Comparison of ENCODE assay signal across 9 mouse cellular contexts in the genomic region with DNA sequence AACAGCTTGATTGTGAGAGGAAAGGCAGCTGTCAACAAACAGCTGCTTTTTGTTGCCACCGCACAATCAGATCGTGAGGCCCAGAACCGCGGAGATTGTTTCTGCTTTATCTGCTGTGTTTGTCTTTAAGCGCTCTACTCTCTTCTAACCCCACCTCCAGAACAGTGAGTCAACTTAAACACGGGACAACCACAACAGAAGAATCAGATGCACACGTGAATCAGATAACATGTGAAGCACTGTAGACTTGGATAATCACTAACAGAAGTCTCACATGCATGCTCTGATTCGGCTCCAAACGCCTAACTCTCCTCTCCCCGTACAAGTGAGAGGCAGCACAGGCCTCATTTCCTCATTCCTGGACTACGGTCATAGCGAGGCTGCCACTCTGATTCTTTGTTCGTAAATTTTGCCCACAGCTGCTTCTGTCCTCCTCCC.
DNase-seq lines count a peak whose midpoint lies in the region; ATAC-seq and TF ChIP-seq lines count a peak whose summit lies in the region.
"Had no signal": no experiment of that assay in that cellular context is flagged by ENCODE, and none has a peak within 500 bp of the region (broad histone marks: within the 10 kb centered on the region; RNA-seq: fewer than 3 reads in every experiment).

No protein-coding gene starts in this region.

- H3K4me1 ChIP-seq in lung, embryonic 15.5 days = peaks cover 20% of the 10 kb centered on the region
- H3K4me1 ChIP-seq in lung, adult 2 months (ENCODE audit: control insufficient read depth, insufficient read depth, low read length) = peaks cover 3% of the 10 kb centered on the region
- peaks cover 35% of the 10 kb centered on the region for H3K4me1 ChIP-seq in embryonic facial prominence, embryonic 14.5 days (ENCODE audit: control insufficient read depth, insufficient read depth, low read length)

- no peak overlapping the region for H3K4me3 ChIP-seq in lung, embryonic 15.5 days
- no peak overlapping the region for H3K4me3 ChIP-seq in lung, adult 2 months (replicated peaks; ENCODE audit: extremely low read depth, low read depth, low read length)
- H3K4me3 ChIP-seq in embryonic facial prominence, embryonic 14.5 days (ENCODE audit: low read depth, low read length) = no peak overlapping the region

- no peak for TF ChIP-seq POLR2A in lung, adult 2 months (IDR thresholded peaks at IDR 0.05; ENCODE audit: borderline replicate concordance, extremely low read depth, low read depth, low read length)

- H3K27me3 ChIP-seq in lung, embryonic 15.5 days = no peaks in the 10 kb centered on the region
- H3K27me3 ChIP-seq in embryonic facial prominence, embryonic 14.5 days (replicated peaks; ENCODE audit: control insufficient read depth, insufficient read depth, low read length) = no peaks in the 10 kb centered on the region

- H3K9ac ChIP-seq in lung, embryonic 15.5 days = no peak overlapping the region
- H3K9ac ChIP-seq in embryonic facial prominence, embryonic 14.5 days (ENCODE audit: low read depth, low read length) = peak overlapping the region; percentile 49; the same call in 1 of the 2 replicates

- ATAC-seq in lung, embryonic 15.5 days (ENCODE audit: borderline replicate concordance, extremely low read depth, low FRiP score, low TSS enrichment) = peak; percentile 85
- ATAC-seq in embryonic facial prominence, embryonic 14.5 days (ENCODE audit: low read depth) = peak; percentile 84

- H3K36me3 ChIP-seq in lung, embryonic 15.5 days = no peaks in the 10 kb centered on the region
- H3K36me3 ChIP-seq in embryonic facial prominence, embryonic 14.5 days (ENCODE audit: control insufficient read depth, insufficient read depth, low read length) = no peaks in the 10 kb centered on the region

- H3K9me3 ChIP-seq in lung, embryonic 15.5 days = no peaks in the 10 kb centered on the region
- H3K9me3 ChIP-seq in embryonic facial prominence, embryonic 14.5 days (ENCODE audit: control insufficient read depth, low read length) = no peaks in the 10 kb centered on the region

- no peak for TF ChIP-seq CTCF in lung, adult 2 months (IDR thresholded peaks at IDR 0.05; ENCODE audit: insufficient read depth, low read length)

- peak overlapping the region; percentile 73 for H3K27ac ChIP-seq in lung, embryonic 15.5 days
- H3K27ac ChIP-seq in embryonic facial prominence, embryonic 14.5 days (replicated peaks; ENCODE audit: low read depth, low read length) = peak overlapping the region; percentile 65

- 18% methylated on average over 13 of the region's 13 CpGs for WGBS in lung, embryonic 15.5 days
- WGBS in lung, adult 2 months = 14% methylated on average over 13 of the region's 13 CpGs
- WGBS in embryonic facial prominence, embryonic 14.5 days = 21% methylated on average over 13 of the region's 13 CpGs

- no peak for DNase-seq in lung, adult 2 months
- DNase-seq in embryonic facial prominence, embryonic 14.5 days (ENCODE audit: low spot score) = peak; percentile 84
- peak; percentile 11 for DNase-seq in kidney, adult 9 months
- peak; percentile 11 for DNase-seq in ovary, postnatal 14 days (ENCODE audit: low spot score)
- DNase-seq in cerebellum, adult 11 months = no peak
- DNase-seq in spleen, adult 18-20 months = no peak
- DNase-seq in adrenal gland, postnatal 25 days = no peak

- H3K4me2 ChIP-seq in lung, embryonic 15.5 days = peak overlapping the region; percentile 36; the same call in 1 of the 2 replicates
- peak overlapping the region; percentile 41 for H3K4me2 ChIP-seq in embryonic facial prominence, embryonic 14.5 days (ENCODE audit: low read depth, low read length)
- H3K4me2 ChIP-seq: liver, embryonic 11.5 days had no signal

Comparison
In these comparisons a context has a peak if more than half of its experiments do, and no peak if none do; other contexts are left out.
1. DNase-seq: peak in embryonic facial prominence, embryonic 14.5 days (single experiment), kidney, adult 9 months (single experiment) and ovary, postnatal 14 days (single experiment); none in lung, adult 2 months (single experiment), cerebellum, adult 11 months (single experiment), spleen, adult 18-20 months (0 of 2) and adrenal gland, postnatal 25 days (single experiment).